Mouse (Mus musculus) large intestine, adult 2 months (tissue): ENCODE measurements around the gene Tex9. TPM values are rescaled to one million over a fixed set of nuclear protein-coding genes. Genes with fewer than 3 reads are reported as not detected.

Source experiments
- DNase-seq: peaks from one replicate; pipeline ENCODE4 v3.0.0-alpha.2; 2012; ENCODE audit warnings: low read depth, low spot score
- WGBS: fragments of 180-500 bp; shearing (Covaris S2); methylation state at CpG from one replicate; pipeline ENCODE4 v1.1.7; 2018; 5-methylcytosine and 5-hydroxymethylcytosine counted together
- polyA plus RNA-seq: library from polyadenylated mRNA; depleted of rRNA; stranded (reverse); fragments of >200 nt; gene quantifications from 2 replicates; pipeline ENCODE4 v1.2.3, GENCODE M21; 2012; rRNA removed

Gene Tex9
- polyA plus RNA-seq, result 0.97 and 1.4 TPM in 2 replicates

DNA sequence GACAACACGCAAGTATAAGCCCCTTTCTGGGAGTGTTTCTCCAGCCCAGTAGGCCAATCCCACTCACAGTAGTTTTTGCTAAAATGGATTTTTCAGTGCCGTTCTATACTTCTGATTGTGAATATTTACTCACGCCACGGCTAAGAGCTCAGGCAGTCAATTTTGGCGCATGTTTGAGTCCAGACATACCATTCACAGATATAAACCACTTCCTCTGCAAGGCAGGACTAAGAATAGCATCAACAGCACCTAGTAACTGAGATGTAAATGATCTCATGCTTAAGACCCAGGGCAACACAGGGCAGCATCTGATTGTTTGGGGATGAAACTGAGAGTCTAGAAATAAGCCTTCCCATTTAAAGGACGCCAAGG, at the start of gene Tex9:
Gene Tex9, minus strand, starts transcription at position 19 of the 372 bp plus-strand sequence.
- 8% methylated on average over 6 of the region's 6 CpGs for WGBS
- DNase-seq, result no peak

DNA sequence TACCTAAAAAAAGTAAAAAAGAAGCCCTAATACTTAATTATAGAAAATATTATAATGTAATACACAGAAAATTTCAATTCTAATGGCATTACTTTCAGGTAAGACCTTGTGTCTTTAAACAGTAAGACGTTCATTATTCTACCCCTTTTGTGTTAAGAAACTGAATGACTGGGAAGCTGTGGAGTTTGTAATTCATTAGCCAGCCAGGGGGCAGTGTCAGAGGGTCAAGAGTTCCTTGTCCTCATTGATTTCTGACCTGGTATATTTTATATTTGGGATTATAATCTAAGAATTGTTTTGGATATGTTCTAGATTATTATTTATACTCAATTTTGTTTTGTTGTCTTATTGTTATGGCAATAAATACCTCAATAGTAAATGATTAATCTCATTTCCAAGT, 45.1 kb upstream of the Tex9 start:
- WGBS, result 59% methylated on average over 1 of the region's 1 CpGs
- no peak for DNase-seq

DNA sequence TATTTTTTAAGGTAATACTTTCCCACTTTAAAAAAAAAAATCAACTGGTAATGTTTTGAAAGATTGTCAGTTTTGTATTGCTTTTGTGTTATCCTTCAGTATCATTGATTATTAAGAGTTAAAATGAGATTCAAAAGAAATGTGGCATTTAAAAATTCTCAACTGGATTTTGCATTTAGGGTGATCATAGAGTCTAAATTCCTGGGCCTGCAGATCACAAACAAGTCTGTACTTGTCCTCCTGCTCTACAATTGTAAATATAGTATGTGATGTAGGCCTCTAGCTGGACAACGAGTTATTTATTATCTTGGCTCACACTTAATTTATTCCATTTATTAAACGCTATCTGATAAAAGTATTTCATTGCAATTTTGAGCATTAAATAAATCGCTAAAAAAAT, 43.4 kb upstream of the Tex9 start:
- 63% methylated on average over 3 of the region's 3 CpGs for WGBS
- DNase-seq, result no peak

DNA sequence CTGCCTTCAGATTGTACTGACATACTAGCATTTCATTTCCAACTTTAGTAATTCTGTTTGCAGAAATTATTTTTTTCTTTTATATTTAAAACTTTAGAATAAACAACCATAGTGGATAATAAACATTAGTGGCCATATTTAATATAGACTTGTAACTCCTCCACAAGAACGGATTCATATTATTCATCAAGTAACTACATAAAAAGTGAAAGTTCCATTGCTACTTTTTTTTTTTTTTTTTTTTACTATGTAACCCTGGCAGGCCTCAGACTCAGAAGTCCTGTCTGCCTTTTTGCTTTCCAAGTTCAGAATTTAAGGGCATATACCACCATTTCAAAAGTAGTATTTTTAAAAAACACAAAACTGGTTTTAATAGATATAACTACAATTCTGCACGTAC, 43.0 kb upstream of the Tex9 start:
- WGBS, result 42% methylated on average over 2 of the region's 2 CpGs
- no peak for DNase-seq

DNA sequence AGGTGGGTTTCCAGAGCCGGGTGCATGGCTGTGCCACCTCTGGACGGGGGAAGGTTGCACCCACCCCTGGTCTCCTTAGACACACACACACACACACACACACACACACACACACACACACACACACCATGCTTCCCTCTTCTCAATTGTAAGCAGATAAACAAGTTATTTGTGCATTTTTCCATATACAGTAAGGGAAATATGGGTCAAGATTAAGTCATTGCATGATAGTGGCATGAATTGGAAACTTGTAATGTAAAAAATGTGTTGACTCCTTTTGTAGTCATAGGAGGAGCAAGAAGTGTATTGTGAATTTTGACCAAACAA, 41.0 kb upstream of the Tex9 start:
- WGBS, result 0% methylated on average over 2 of the region's 2 CpGs
- no peak for DNase-seq

DNA sequence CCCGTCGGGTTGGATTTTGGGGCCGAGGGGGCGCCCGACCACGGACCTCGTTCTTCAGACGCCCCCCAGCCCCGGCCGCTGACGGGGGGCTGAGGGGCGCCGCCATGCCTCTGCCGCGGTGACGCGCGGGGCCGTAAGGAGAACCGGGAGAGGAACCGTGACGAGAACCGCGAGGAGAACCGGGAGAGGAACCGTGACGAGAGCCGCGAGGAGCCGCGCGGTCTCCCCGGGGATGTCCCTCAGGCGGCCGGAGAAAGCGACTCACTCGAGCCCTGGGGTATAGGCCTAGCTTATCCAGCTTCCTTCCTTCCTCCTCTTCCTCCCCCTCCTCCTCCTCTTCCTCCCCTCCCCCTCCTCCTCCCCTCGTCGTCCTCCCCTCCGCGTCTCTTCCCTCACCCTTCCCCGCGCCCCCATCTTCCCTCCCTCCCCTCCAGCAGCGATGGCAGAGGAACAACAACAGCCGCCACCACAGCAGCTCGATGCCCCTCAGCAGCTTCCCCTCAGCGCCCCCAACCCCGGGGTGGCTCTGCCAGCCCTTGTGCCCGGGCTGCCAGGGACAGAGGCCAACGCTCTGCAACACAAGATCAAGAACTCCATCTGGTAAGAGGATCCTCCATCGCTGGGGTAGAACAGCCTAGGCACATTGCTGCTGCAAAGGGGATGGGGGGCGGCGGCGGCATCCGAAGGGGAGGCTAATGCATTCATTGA, 40.5 kb upstream of the Tex9 start:
- under 1% methylated on average over 53 of the region's 55 CpGs for WGBS
- no peak for DNase-seq

DNA sequence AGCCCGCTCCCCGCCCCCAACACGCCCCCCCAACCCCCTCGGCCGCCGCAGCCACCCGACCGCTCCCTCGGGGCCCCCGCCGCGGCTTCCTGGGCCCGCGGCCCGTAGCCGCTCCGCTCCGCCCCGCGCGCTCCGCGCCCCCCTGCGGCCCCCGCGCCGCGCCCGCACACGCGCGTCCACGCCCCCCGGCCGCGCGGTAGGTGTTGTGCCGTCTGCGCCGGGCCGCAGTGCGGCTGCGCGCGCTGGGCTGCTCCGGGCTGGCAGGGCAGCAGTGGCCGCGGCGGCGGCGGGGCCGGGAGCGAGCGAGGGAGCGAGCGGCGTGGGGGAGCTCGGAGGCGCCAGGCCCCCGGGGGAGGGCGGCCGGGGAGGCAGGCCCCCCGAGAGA, 40.0 kb upstream of the Tex9 start, which contains the start of gene Rfx7:
Gene Rfx7, plus strand, starts transcription at position 245 of the 385 bp plus-strand sequence.
- WGBS, result 2% methylated on average over 57 of the region's 63 CpGs
- no peak for DNase-seq

DNA sequence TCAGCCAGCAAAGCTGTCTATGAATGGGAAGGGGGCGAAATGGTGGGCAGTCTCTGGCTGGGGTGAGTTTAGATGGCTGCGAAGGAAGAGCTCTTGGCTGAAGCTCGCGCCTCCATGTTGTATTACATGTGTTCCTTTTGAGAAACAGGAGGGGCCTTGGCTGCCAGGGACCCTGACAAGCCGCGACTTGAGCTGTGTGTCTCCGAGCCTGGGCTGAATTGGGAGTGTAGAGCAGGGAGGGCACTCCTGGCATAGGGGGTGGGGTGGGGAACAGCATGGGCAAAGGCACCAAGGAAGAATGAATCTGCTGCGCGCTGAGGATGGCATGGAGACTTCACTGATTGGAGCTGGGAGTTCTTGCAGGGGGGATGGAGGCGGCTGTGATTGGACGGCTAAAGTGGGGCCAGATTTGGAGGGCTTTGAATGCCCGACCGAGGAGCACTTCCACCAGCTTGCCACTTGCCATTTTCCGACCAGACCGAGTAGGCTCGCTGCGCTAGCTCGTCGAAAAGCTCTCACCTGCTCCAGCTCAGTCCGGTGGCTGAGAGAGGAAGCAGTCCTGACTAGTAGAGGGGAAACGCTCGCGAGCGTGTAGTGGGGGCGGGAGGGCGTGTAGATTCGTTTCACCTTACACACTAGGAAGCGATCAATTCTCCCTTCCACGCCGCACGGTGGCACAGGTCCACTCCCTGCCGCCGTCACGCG, 39.4 kb upstream of the Tex9 start:
- WGBS, result under 1% methylated on average over 35 of the region's 35 CpGs

DNA sequence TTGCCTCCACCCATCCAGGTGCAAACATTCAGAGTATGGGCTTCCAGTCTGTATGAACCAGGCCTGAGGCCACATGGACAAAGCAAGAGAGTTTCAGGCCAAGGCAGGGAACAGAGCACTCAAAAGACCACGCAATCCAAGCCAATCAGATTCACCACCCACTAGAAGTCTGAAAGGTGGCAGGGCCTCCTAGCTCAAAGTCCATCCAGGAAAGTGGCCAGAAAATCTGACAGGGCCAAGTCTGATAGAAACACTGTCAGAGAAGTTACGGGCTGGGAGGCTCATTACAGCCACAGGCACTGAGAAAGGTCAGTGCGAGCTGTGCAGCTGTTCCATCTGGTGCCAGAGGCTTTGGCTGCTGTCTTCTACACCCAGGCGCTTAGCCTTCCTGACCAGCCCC, 38.8 kb upstream of the Tex9 start:
- no peak for DNase-seq
- WGBS, result 10% methylated on average over 4 of the region's 4 CpGs

More for the DNA sequence above, 39.4 kb upstream of the Tex9 start:
- DNase-seq, result no peak

DNA sequence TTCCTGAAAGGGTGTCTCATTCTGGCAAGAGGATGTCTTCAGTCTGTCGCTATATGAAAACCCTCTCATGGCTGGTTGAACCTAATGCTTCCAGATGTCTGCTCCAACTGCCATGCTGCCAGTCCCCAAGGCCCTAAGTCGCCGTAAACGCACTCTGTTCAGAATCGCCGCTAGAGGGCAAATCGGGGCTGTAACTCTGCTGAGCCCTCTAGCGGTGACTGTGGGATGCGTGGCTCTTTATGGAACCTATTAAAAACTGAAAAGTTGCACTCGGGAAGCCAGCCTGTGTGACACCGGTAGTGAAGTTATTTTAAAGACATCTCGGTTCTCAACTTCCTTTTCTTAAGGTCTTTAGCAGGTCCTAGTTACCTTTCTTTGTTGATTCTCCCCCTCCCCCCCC, 38.2 kb upstream of the Tex9 start:
- under 1% methylated on average over 12 of the region's 12 CpGs for WGBS
- DNase-seq, result peak; percentile 88

DNA sequence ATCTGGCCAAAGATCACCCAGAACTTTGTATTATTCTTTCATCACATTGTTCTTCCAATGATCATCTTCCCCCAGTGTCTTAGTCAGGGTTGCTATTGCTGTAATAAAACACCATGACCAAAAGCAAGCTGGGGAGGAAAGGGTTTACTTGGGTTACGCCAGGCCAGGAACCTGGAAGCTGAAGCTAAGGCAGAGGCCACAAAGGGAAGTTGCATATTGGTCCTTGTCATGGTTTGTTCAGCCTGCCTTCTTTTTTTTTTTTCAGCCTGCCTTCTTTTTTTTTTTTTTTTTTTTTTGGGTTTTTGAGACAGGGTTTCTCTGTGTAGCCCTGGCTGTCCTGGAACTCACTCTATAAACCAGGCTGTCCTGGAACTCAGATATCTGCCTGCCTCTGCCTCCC, 34.1 kb upstream of the Tex9 start:
- DNase-seq, result no peak
- whole genome bisulfite sequencing, result 83% methylated on average over 1 of the region's 1 CpGs

DNA sequence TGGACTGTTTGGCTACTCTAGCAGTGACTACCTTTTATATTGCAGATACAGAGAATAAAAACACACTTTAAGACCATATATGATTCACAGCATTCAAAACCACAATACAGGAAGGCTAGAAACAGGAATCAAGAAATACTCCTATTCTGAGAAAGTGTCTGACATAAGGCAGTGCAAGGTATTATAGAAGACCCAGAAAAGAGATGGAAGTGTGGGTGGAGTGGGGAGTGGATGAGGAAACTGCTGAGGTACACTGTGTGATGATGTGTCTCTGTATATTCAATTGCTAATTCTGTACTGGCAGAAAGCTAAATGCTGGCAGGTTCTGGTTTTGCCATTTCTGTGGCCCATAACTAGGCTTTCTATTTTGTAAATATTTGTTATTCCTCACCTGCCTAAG, 28.8 kb upstream of the Tex9 start:
- no peak for DNase-seq

DNA sequence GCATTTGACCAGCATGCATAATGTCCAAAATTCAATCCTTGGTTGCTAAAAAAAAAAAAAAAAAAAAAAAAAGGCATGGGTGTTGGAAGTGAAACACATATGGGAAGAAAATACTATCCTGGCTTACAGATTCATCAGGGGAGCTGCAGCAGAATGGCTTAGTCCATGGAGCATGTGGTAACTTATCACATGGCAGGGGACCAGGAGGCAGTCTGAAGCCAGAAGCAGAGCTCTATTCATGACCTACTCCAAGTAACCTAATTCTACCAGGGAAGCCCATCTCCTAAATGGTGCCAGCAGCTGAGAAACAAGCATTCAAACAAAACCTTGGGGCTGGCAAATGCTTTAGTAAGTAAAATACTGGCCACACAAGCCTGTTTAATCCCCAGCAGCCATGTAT, 27.2 kb upstream of the Tex9 start:
- DNase-seq, result no peak

DNA sequence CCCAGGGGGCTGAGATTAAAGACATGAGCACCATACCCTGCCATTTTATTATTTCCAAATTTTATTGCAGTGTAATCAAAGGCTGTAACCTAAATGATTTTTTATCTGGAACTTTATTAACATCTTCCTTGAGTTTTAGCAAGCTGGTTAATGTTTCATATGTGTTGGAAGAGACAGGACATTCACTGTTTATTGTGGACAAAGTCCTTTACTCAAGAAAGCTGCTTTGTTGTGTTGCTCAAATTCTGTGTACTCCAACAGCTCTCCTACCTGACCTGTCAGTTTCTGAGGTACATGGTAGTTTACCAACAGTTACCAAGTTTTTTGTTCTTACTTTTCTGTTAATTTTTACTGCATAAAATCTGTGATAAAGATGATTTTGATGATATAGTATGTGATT, 23.4 kb upstream of the Tex9 start:
- DNase-seq, result no peak

DNA sequence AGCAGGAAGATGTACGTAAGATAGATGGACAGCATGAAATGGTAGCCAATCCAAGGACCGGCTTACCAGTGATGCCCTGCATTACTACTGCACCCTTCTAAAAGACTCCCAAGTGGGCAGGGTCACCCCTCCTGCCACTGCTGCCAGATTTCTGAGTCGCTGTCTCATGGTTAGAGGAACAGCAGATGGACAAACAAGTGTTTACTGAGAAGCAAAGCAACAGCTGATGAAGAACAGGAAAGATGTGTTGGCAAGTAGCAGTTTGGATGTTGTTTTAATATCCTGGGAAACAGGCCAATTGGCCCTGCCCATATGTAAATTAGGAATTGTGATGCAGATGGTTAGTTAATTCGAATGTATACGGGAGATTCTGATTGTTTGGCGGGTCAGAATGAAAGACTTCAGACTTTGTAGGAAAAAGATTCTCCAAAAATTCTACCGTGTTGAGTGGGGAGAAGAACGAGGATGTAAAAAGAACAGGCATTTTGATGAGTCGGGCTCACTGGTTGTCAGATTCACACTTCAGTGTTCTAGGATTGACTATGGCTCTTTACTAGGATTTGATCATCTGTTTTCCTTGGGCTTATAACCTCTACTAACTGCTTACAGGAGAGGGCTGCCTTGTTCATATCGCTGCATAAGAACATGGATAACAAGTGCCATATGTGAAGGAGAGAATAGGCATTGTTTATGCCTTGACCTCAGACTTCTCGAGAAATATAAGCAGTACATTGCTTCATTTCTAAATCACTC, 20.4 kb upstream of the Tex9 start:
- no peak for DNase-seq
- 67% methylated on average over 11 of the region's 11 CpGs for WGBS

DNA sequence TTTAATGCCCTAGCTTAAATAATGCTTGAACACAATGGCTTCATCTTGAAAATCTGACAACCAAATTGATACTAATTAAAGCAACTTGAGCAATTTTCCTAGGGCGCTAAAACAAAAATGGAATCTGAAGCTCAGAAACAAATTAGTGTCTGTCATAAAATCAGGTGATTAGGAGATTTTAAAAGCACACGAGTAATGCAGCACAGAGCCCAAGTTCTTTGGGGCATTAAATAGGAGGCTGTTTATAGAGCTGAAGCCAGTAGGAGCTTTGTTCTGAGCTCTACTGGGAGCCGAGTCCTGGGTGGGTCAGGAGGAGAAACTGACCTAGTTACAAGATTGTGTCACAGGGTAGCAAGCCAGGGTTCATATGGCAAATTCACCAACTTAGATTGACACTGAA, 5.2 kb upstream of the Tex9 start:
- WGBS, result 76% methylated on average over 3 of the region's 3 CpGs
- DNase-seq, result no peak

DNA sequence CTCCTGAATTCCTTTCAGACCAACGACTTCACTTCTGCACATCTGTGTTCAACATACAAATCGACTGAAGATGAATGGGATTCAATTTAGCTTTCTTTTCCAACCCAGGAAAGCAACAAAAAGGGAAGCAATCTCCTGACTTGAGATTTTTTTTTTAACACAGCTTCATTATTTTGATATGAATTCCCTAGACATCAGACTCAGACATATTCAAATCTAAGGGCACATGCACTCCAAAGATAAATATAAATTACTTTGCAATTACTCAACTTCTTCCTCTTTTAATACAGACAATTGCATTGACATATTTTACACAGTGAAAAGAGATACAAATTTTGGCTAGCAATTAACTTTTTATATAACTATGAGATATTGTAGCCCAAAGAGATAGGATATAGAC, 4.7 kb upstream of the Tex9 start:
- 76% methylated on average over 2 of the region's 2 CpGs for WGBS
- DNase-seq, result no peak

DNA sequence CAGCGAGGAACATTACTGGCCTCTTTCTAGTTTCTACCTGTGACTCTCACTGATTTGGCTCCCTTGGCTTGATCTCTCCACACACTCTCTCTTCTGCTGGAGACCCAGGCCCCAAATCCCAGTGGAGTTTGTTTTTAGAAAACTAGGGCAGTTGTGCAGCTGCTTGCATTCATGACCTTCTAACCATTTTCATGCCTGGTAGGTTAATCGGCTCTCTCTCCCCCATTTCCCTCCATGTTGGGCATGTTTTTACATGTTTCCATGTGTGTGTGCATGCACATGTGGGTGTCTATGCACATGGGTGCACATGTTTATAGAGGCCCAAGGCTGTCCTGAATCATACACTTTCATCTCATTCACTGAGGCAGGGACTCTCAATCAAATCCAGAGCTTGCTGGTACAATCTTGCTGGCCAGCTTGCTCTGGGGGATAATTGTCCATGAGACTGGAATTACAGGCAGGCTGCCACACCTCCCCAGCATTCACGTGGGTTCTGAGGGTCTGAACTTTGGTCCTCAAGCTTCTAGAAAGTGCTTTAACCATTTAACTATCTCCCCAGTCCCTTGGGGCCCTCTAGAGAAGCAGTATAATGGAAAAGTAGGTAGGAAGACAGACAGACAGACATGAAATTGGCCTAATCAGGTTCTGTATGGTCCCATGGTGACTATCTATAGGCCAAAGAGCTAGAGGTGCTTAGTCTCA, 2.1 kb upstream of the Tex9 start:
- no peak for DNase-seq
- 68% methylated on average over 3 of the region's 3 CpGs for WGBS

DNA sequence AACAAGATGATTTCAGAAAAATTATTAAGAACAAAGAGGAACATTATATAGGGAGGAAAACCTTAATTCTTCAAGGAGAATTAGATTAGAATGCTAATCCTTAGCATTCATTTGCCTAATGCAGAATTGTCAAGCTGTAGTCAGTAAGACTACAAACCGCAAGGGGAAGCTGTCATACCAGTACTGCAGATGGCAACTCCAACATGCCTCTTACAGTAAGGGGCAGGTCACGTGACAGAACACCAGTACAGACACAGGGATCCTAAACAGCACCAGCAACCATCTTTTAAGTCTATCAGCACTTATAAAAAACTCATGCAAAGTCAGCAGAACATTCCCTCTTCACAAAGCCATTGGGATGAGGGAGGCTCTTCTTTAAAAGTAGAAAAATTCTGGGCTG, 1.5 kb upstream of the Tex9 start:
- WGBS, result 77% methylated on average over 2 of the region's 2 CpGs
- DNase-seq, result no peak

DNA sequence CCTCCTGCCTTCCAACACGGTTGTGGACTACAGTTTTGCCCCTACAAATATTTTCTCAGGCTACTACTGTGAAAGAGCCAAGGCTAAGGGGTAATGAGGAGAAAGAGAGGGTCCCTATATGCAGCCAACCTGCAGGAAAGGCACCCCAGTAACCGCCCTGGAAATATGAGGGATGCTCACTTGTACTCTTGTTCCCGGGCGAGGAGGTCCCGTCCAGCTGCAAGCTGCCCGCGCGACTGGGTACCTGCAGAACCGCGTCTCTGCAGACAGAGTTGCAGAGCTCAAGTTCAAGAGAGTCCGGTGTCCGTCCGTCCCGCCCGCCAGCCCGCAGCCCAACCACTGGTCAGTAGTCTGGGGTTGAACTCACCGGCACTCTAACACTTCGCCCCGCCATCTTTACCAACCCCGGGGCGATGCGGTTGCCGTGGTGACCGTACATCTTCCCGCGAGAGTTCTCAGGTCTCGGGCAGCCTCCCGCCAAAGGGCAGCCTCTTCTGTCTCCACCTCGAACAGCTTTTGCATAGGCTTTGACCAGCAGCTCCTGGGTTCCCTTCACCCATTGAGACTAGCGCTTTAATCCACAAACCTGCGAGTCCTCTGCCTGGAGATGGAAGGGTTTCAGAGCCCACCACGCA, 336 bp downstream of the Tex9 start:
- DNase-seq, result peak; percentile 87
- WGBS, result under 1% methylated on average over 32 of the region's 32 CpGs
